Mouse (Mus musculus): ENCODE data around the gene Bnipl.
A peak's percentile ranks its signal among the peaks of the same experiment; 100 is the strongest.

The Bnipl gene

DNA sequence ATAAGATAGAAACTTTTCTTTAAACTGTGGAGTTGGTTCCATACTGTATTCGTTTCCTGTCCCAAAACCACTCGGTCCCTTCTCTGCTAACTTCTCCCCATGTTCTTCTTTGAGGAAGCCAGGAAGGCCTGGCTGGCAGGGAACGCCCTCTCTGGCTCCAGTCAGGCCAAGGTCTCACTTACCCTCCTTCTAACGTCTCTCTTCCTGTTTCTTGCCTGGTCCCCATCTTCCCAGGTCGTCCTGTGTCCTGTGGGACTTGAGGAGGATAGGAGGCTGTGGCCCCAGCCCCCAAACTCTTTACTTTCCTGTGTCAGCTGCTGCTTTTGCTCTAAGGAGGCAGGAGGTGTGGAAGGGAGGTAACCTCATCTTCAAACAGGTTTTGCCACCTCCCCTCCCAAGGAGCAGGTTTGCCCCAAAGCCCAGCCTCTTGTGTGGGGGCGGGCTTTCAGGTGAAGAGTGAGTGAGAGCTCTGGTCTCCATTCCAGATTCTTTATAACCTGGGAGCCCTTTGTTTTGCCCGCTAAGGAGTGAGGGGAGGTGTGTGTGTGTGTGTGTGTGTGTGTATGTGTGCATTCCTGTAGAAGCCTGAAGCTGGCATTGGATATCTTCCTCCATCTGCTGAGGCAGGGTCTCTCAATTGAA, at the start of gene Bnipl:
TSS of gene Bnipl (minus strand) at position 411 of the 642 bp plus-strand sequence.
- DNase-seq, result no peak

DNA sequence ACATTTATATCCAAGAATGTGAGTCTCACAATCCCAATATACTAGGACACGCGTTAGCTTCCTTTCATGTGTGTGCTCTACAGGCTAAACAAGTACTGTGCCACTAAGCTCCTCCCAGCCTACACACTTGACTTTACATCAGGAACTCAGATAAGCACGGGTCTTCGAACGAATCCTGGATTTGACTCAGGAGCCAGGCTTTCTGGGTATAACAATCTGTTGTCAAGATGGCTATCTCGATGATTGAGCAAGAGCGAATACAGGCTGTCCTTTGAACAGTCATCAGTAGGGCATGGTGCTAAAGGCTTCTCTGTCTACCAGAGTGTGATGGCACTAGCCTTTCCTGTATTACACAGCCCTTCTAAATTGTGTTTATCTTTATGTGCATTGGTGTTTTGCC, 47.0 kb upstream of the Bnipl start:
- DNase-seq, result no peak

DNA sequence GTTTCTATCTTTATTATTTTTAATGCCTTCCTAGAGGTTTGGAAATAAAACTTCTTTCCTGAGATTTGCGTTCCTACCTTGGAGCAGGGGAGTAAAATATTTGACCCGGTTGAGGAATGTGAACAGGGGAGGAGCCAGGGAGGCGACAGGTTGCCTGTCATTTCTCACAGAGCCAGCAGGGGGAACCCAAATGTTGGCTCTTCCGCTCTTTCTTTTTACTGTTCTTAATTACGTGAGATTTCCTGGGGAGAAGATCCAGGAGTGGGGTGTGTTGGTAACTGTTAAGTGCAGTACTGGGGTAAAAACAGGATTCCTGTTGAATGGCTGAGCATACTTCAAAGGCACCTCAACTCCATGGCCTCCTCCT, 45.1 kb upstream of the Bnipl start:
- no peak for DNase-seq

DNA sequence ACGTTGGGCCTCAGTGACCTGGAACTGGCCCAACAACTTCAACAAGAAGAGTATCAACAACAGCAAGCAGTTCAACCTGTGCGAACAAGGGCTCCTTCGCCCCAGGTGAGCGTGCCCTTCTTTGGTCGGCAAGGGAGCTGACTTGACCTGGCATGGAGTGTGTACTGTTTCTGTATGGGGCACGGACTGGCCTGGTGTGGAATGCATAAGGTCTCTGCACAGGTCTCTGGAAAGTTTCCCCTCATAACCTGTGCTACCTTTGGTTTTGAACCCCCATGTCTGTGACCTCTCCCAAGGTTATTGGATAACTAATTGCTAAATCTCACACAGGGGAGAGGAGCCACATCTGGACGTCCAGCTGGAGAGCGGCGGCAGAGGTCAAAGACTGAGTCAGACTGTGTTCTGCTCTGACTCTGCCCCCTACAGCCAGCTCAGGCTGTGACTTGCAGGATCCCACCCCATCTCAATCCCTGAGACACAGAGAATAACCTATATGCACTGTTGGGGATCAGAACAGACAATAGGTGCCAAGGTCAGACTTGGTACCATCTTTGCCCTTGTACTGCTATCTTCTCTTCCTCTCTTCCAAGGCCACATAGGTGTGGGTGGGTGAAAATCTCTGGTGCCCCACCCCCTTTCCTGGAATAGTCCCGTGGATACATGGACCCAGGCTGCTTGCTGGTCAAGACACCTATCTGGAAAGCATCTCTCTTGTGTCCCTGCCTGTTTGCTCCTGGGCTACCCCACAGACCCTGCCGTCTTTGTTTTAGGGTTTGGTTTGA, 44.5 kb upstream of the Bnipl start:
- no peak for DNase-seq

DNA sequence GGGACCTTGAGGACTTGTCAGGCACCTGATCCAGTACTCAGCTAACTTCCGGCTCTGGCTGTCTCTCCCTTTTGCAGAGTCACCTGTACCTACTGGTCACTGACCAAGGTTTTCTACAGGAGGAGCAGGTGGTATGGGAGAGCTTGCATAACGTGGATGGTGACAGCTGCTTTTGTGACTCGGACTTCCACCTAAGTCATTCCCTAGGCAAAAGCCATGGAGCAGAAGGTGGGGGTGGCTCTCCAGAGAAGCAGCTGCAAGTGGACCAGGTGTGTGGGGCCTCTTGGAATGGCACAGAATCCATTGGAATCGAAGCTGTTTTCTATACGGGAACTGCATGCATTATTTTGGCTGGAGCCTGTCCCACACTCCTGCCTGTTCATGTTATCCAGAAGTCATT, 43.7 kb upstream of the Bnipl start:
- DNase-seq, result no peak

DNA sequence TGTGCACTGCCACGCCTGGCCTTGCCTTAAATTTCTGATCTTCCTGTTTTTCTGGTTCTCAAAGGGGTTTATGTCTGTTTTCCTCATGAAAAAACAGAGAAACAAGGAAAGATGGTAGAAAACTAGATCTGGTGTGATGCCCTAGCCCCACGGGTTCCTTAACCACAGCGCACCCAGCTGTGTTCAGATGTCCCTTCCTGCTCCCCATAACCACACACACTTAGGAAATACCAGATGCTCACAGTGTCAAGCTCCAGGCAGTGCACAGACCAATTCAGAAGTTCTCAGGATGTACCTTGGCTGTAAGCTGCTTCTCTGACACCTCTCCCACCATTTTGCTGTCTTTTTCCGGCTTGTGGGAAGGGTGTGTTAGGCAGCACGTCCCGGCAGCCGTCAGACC, 43.3 kb upstream of the Bnipl start:
- DNase-seq, result no peak

DNA sequence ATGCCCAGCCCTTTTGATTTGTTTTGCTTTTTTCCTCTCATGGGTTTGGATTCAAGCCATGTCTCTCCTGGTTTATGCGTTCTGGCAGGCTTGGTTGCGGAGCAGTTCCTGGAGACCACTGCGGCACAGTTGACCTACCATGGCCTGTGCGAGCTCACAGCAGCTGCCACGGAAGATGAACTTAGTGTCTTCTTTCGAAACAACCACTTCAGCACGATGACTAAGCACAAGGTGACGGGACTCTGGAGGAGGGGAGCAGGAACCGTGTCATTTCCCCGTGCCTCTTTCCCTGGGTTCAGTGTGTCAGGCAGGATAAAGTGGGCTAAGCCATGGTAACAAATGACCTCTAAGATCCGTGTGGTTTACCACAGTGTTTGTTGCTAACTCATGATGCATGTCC, 42.5 kb upstream of the Bnipl start:
- no peak for DNase-seq

DNA sequence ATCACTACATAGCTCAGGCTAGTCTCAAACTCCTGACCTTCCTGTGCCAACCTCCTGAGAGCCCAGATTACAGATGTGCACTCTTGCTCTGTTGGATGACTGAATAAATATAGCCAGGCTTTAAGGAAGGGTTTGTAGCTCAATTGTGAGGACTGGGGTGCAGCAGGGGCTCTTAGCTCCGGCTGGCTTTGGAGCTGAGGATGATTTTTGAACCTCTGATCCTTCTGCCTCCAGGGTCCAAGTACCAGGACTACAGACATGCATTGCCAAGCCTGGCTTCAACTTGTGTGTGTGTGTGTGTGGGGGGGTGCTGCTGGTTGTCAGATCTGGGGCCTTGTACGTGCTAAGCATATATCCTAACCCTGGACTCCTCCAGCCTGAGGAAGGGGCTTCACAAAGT, 41.9 kb upstream of the Bnipl start:
- DNase-seq, result no peak

DNA sequence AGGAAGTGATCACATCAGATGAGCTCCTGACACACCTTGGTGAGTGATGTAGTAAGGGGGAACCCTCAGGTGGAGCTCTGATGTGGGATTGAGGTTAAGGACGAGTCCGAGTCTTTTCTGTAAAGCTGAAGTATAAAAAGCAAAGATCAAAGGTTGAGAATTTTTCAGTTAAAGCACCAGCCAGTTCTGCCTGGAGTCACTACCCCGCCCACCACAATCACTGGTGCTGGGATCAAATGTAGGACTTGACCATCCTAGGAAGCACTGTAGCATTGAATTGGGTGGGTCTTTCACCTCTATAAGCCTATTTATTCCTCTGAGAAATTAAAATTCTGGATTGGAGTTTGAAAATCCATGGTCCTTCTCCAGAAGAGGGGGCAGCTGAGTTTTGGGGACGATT, 40.0 kb upstream of the Bnipl start:
- DNase-seq, result no peak

DNA sequence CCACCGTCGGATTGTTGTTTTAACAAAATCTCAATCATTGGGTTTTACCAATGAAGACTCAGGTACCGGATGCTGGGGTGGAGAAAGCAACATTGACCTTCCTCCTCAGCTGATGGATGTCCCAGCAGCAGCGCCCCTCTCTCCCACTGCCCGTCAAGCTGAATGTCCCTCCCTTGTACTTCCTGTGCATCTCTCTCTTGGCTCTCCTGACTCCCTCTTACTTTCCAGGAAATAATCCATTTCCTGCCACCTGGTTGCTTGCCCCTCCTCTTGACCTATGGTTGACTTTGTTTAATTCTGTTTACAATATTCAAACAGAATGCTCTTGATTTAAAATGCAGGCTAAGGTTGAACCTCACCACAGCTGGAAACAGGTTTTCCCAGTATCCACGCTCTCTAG, 39.2 kb upstream of the Bnipl start:
- no peak for DNase-seq

DNA sequence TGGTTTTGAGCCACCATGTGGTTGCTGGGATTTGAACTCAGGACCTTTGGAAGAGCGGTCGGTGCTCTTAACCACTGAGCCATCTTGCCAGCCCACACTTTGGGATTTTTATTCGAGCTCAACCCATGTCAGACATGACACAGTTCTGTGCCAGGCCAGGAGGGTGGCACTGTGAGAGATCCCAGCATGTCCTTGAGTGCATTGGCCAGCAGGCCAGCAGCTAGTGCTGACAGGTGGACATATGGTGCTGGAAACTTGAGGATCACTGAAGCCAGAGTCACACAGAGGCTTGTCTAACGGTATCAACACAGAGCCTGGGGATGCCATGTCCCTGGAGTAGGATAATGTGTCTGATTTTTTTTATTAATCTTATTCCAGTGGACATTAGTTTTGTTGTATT, 38.4 kb upstream of the Bnipl start:
- peak; percentile 91 for DNase-seq

DNA sequence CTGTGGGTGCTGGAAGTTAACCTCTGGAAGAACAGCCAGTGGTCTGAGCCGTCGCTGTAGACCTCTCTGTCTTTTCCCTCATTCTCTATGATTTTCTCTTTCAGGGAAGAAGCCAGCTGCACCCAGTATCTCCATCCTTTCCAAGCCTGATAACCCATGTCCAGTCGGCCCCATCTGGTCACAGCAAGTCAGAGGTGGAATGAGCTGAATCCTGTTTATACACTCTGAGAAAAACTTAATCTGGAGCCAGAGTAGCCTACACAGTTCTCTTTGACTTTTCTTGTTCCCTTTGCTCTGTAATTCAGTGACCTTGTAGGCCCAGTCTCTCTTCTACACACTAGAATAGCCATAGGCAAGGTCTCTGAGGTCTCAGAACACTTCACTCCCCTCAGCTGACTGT, 36.5 kb upstream of the Bnipl start:
- DNase-seq, result no peak

DNA sequence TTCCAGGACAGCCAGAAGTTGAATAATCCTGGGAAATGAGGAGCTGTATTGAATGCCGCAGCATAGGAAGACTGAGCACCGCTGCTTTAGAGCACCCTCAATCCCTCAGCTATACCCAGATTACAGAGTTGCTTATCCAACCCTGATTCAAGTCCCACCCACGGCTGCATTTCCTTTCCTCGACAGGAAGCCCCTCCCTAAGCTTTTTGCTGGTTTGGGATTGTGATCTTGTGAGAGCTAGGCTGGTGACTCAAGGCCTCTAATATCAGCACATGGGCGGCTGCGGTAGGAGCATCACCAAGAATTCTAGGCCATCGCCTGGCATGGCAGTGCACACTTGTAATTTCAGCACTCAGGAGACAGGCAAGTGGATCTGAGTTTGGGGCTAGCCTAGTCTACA, 35.5 kb upstream of the Bnipl start:
- DNase-seq, result no peak

DNA sequence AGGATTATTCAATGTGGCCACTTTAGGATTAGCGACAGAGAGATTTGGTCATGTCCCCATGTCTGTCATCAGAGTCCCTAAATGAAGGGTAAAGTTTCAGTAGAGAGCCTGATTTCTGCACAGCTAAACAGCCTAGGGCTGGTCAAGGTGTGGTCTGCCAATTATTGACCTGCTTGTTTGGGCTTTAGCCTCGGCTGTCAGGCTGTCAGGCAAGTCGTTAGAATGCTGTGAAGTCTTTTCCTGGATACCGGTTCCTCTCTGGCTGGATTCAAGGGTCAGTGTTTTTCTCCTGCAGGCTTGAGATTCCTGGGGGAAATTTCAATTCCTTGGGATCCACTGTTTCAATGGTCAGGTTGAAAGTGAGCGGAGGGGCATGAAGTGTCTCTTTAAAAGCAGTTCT, 35.0 kb upstream of the Bnipl start:
- no peak for DNase-seq

DNA sequence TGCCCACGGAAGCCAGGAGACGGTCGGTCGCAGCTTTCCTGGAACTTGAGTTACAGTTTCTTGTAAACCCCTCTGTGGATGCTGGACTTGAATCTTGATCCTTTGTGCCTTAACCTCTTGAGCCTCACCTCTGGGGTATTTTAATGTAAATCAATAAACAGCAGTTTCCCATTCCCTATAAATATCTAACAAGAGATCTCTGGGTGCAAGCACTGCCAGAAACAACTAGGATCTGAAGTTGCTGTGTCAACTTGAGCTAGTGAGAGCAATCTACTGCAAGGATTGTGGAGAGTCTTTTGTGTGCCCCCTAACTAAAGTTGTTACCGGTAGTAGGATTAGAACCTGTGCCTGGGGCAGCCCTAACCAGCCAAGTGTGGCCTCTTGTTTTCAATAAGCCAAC, 34.4 kb upstream of the Bnipl start:
- no peak for DNase-seq

DNA sequence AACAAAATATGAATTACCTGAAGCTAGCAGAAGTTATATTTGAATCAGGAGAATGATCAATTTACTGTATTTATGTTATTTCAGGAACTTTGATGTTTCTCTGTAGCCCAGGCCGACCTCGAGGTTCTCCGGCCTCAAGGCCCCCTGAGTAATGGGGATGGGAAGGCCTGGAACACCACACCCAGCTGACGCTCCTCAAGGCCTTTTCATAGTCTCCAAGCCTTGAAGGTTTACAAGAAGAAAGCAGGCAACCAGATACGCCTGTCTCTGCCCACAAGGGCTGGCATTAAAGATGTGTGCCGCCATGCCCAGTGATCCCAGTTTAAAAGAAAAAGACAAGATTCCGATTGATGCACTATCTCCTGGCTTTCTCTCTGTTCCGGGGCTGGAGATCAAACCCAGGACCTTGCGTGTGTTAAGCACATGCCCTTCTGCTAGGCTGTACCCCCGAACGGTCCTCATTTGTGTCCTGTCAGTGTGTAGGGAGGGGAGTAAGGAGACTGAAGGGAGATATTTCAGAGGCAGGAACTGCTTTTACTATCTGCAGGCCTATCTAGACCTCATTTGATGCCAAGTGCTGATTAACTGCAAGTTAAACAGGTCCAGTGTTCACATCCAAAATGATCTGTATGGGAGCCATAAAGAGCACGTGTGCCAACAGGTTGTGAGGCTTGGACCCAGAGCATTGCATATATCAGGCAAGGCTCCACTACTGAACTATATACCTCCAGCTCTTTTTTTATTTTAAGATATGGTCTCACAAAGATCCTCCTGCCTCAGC, 33.7 kb upstream of the Bnipl start:
- peak; percentile 54 for DNase-seq

DNA sequence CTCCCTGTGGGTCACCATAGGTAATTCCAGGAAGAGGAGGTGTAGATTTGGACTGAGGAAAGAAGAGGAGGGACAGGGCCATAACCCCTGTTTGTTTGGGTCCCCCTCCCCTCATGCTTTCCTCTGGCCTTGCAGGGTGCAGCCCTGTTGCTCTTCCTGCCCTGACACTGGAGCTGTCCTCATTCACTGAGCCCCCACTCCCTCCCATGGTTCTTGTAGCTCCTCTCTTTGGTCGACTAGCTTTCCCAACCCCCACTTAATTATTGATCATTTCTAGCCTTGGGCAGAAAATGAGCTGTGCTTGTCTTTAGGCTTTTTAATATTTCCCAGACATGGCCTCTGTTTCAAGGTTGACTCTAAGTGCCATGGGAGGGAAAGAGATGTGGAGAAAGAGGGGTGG, 33.1 kb upstream of the Bnipl start:
- DNase-seq, result peak; percentile 62

DNA sequence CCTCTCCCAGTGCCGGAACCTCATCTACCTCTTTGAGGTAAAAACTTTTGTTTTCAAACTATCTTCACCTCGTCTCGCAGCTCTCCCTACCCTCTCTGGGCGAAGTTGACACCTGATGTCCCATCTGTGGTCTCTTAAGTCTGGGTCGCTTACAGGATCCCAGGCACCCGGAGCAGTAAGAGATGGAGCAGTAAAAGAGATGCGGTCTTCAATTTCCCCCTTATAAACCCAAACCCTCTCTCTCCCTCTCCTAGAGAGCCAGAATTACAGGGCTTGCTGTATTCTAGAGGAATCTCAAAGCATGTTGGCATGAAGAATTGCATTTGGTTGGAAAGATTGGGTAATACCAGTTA, 32.6 kb upstream of the Bnipl start:
- no peak for DNase-seq

DNA sequence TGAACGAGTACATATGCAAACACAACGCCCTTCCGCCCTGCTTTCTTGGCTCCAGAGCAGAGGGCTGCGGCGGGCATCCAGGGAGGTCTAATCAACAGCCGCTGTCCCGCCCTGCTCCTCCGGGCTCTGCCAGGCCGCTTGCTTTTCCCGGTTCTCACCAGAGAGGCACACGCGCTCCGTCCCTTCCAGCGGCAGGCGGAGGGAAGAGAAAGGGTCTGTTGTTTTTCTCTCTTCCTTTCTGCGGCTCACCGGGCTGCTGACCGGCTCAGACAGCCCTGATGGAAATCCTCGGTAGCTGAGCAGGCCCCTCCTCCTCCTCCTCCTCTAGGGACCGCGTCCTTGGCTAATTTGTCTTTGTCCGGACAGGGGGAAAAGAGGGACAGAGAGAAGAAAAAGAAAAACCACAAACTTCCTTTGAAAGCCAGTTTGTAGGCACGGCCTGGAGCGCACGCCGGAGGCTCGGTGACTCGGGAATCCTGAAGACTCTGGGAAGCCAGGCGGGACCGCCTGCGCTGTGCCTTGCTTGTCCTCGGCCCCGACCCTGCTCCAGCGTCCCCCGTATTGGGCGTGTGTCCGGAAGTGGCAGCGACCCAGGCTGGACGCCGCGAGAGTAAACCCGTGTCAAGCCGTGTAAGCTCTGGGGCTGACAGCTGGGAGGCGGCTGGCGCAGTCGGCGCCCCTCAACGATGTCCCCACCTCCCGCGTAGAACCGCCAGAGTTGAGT, 32.0 kb upstream of the Bnipl start:
- DNase-seq, result peak; percentile 87

DNA sequence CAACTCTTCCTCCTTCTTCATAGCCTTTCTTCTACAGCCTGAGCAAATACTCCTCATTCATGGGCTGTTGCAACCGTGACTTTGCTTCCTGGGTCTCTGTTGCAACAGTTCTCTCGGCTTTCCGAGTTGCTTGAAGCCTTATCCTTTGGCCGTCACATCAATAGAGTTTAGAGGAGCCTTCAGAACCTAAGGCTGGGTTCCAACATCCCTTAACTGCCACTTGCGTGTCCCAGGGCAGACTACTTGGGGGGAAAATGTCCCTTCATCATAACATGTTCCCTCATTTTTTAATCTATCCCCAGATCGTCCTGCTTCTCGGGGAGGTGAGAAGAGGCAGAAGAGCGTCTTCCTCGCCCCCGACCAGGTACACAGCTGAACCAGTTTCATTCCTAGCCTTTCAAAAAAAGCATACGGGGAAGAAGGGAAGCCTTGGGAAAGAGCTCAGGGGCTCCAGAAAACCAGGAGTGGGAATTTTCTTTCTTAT, 31.4 kb upstream of the Bnipl start:
- peak; percentile 73 for DNase-seq

DNA sequence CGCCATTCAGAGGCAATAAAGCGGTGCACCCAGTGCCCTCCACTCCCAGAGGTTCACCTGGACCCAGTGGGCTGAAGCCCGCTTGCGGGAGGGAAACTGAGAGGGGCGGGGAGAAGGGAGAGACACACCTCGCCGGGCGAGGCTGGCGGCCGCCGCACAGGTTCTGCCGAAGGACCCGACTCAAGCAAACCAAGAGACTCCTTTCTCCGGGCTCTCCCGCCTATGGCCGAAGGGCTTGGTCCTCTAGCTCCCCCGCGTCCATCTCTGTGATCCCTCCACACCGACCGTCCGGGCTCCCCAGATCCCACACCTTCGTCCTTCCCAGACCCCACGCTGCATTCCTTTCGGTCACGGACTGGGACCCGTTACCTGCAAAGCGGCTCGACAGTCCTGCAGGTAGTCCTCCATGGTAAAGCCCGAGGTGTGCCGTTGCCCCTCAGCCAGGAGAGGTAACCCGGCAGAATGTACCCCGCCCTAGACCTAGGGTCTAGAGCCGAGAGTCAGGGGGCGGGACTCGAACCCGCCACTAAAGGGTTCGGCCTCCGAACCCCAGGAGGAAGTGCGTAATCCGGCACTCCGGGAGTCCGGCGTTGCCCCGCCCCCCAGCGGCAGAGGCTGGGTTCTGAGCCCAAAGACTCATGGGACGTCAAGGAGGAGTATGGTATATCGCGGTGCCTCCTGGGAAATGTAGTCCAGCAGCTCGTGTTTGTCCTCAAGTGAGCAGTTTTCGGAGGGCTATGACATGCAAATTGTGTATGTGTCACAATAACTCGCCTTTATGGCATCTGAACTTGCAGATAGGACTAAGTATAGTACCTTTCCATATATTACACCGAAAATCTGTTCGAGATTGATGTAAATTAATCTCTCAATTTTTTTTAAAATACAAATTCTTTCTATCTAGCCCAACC, 30.5 kb upstream of the Bnipl start, which contains the start of the genes Mindy1 and Prune1:
TSS of gene Mindy1 (plus strand) at position 130 of the 911 bp plus-strand sequence.
TSS of gene Prune1 (minus strand) at position 861 of the 911 bp plus-strand sequence.
- DNase-seq, result peak; percentile 99

DNA sequence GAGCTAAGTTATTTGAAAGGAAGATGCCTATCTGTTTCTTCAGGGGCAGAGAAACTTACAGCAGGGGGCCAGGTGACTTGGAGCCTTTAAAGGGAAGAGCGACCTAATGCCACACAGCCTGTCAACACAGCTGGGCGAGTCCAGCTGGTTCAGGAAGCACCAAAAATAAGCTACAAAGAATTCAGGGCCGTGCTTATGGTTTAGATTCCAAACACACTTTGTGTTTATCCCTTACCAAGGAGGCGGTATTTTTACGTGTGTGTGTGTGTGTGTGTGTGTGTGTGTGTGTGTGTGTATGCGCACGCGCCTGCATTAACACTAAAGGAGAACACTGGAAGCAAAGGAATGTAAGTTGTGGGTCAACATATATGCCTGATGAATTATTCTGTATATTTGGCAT, 29.8 kb upstream of the Bnipl start:
- DNase-seq, result peak; percentile 76

Measured in cerebellum, adult 9-10 months (tissue).